Mouse (Mus musculus): ENCODE measurements around the gene Nop16. TPM values are rescaled to one million over a fixed set of nuclear protein-coding genes. Genes with fewer than 3 reads are reported as not detected.
"Not testable (repeated sequence)": the region's sequence is repeated elsewhere in the genome, so short reads cannot be mapped to it uniquely, and the experiment has no call there.

The Nop16 gene
- polyA plus RNA-seq, 1 experiment, result 7.0 TPM

DNA sequence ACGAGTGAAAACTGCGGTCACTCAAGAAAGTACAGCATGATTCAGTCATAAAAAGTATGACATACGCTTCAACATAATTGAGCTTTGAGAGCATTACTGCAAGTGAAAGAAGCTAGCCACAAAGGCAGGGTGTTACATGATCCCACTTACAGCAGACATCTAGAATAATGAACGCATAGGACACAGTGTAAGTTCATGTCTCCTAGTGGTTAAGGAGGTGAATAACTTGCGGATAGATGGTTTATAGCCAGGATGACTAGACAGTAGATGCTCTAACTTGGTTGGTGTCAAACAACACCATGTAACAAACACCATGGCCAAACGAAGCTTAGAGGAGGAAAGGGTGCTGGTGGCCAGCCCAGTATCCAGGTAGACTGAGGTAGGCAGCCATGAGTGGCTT, 27.1 kb upstream of the Nop16 start:
- Histone ChIP-seq H3K36me3 (ENCODE audit: control insufficient read depth, insufficient read depth, low read length) (no peaks in the 10 kb centered on the region), H3K27me3 (ENCODE audit: control insufficient read depth, insufficient read depth, low read length) (no peaks in the 10 kb centered on the region), H3K27ac (ENCODE audit: insufficient read depth, low read length) (no peak overlapping the region), H3K4me1 (ENCODE audit: control insufficient read depth, insufficient read depth, insufficient read length) (no peaks in the 10 kb centered on the region), H3K4me3 (ENCODE audit: extremely low read depth, insufficient read depth, insufficient read length) (no peak overlapping the region)
- 62% methylated on average over 6 of the region's 6 CpGs for WGBS
- DNase-seq (ENCODE audit: low read depth in 1 of 2, low spot score in 2 of 2), result no peak
- TF ChIP-seq POLR2A (IDR thresholded peaks at IDR 0.05; ENCODE audit: low read depth, low read length), result no peak
- no peak for TF ChIP-seq CTCF (IDR thresholded peaks at IDR 0.05; ENCODE audit: extremely low read depth, insufficient read depth, insufficient read length, insufficient replicate concordance)

DNA sequence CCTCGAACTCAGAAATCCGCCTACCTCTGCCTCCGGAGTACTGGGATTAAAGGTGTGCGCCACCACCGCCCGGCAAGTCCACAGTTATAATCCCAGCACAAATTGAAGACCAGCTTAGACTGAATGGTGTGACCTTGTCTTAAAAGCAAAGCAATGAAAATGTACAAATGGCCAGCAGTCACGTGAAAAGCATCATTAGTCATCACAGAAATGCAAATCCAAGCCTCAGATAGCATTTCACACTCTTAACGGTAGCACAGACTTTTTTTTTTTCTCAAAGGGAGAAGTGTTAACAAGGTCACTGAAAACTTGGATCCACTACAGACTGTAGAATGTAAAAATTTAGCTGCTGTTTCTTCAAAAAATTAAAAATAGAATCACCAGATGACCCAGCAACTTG, 26.4 kb upstream of the Nop16 start:
- no peak for TF ChIP-seq CTCF (IDR thresholded peaks at IDR 0.05; ENCODE audit: extremely low read depth, insufficient read depth, insufficient read length, insufficient replicate concordance)
- no peak for TF ChIP-seq POLR2A (IDR thresholded peaks at IDR 0.05; ENCODE audit: low read depth, low read length)
- DNase-seq (ENCODE audit: low read depth in 1 of 2, low spot score in 2 of 2), result no peak
- WGBS, result 85% methylated on average over 8 of the region's 8 CpGs
- H3K36me3 ChIP-seq (ENCODE audit: control insufficient read depth, insufficient read depth, low read length), result no peaks in the 10 kb centered on the region
- no peak overlapping the region for H3K27ac ChIP-seq (ENCODE audit: insufficient read depth, low read length)
- H3K27me3 ChIP-seq (ENCODE audit: control insufficient read depth, insufficient read depth, low read length), result no peaks in the 10 kb centered on the region
- H3K4me3 ChIP-seq (ENCODE audit: extremely low read depth, insufficient read depth, insufficient read length), result no peak overlapping the region
- H3K4me1 ChIP-seq (ENCODE audit: control insufficient read depth, insufficient read depth, insufficient read length), result no peaks in the 10 kb centered on the region

DNA sequence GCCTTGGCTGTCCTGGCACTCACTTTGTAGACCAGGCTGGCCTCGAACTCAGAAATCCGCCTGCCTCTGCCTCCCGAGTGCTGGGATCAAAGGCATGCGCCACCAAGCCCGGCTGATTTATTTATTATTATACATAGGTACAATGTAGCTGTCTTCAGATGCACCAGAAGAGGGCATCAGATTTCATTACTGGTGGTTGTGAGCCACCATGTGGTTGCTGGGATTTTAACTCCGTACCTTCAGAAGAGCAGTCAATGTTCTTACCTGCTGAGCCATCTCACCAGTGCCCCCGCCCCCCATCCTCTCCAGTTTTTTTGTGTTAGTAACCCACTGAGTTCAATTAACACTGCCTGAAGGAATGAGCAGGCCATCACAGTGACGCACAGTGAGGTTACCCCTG, 23.3 kb upstream of the Nop16 start:
- H3K4me3 ChIP-seq (ENCODE audit: extremely low read depth, insufficient read depth, insufficient read length); H3K4me1 ChIP-seq (ENCODE audit: control insufficient read depth, insufficient read depth, insufficient read length); DNase-seq (ENCODE audit: low read depth in 1 of 2, low spot score in 2 of 2); H3K36me3 ChIP-seq (ENCODE audit: control insufficient read depth, insufficient read depth, low read length); H3K27ac ChIP-seq (ENCODE audit: insufficient read depth, low read length); H3K27me3 ChIP-seq (ENCODE audit: control insufficient read depth, insufficient read depth, low read length): not testable (repeated sequence)
- 75% methylated on average over 8 of the region's 8 CpGs for WGBS

DNA sequence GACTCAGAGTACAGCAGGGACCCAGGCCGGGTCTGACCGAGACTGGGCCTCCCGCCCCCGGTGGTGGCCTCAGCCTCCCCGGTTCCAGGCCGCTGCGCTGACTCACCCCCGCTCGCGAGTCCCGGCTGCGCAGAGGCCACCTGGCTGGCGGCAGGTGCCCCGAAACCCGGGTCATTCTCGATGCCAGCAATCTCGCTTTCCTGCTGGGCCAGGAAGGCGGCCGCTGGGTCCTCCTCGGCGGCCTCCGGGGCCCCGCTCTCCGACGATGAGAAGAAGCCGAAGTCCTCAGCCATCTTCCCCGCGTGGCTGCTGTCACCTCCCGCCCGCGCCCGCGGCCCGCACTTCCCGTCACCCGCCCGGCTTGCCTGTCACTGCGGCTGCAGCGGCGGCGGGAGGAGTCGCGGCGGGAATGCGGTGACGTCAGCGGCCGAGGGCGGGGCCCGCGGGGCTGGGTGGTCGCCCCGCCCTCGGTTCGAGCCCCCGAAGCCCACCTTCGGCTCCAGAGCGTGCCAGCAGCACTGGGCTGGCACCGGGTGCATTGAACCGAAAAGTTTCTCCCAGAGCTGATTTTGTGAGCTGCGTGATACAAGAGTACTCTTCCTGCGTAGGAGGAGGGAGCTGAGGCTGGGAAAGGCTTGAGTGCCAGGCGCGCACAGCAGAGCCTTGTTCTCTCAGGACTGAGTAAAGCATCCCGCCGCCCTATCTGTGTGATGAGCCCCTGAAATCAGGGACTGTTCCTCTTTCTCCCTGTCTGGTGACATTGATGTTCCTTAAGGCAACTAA, 21.3 kb upstream of the Nop16 start, which contains the start of gene Cltb:
TSS of gene Cltb (minus strand) at position 373 of the 783 bp plus-strand sequence.
- DNase-seq (ENCODE audit: low read depth in 1 of 2, low spot score in 2 of 2), result peak in 1 of 2 experiments; percentile 77
- WGBS, result 1% methylated on average over 65 of the region's 66 CpGs
- H3K4me3 ChIP-seq (ENCODE audit: extremely low read depth, insufficient read depth, insufficient read length), result peak within 1 kb of the TSS; percentile 77
- TF ChIP-seq POLR2A (IDR thresholded peaks at IDR 0.05; ENCODE audit: low read depth, low read length) (no peak), CTCF (IDR thresholded peaks at IDR 0.05; ENCODE audit: extremely low read depth, insufficient read depth, insufficient read length, insufficient replicate concordance) (no peak)
- H3K4me1 ChIP-seq (ENCODE audit: control insufficient read depth, insufficient read depth, insufficient read length), result 0 out of 2 replicates have a peak, but pooled peaks cover 2% of the 10 kb centered on the region
- no peaks in the 10 kb centered on the region; the same call in 1 of the 2 replicates for H3K36me3 ChIP-seq (ENCODE audit: control insufficient read depth, insufficient read depth, low read length)
- H3K27me3 ChIP-seq (ENCODE audit: control insufficient read depth, insufficient read depth, low read length), result no peaks in the 10 kb centered on the region
- H3K27ac ChIP-seq (ENCODE audit: insufficient read depth, low read length), result peak within 1 kb of the TSS; percentile 17

DNA sequence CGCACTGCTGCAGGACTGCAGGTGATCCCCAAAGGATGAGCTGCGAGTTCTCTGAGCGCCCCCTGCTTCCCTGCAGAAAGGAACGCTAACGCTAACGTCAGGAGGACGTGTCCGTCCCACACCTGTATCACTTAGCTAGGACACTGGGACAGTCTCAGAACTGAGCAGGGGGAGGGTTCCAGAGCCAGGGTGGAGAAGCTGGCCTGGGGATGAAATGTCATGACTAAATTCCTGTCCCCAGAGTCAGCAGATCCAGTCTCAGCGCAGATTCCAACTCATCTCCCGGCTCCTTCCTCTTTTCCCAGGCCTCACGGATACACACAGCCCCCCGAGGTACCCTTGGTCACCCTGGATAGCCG, 20.7 kb upstream of the Nop16 start:
- Histone ChIP-seq H3K27ac (ENCODE audit: insufficient read depth, low read length) (peak overlapping the region; percentile 17), H3K4me1 (ENCODE audit: control insufficient read depth, insufficient read depth, insufficient read length) (0 out of 2 replicates have a peak, but pooled peaks cover 2% of the 10 kb centered on the region), H3K4me3 (ENCODE audit: extremely low read depth, insufficient read depth, insufficient read length) (peak overlapping the region; percentile 77), H3K27me3 (ENCODE audit: control insufficient read depth, insufficient read depth, low read length) (no peaks in the 10 kb centered on the region), H3K36me3 (ENCODE audit: control insufficient read depth, insufficient read depth, low read length) (no peaks in the 10 kb centered on the region; the same call in 1 of the 2 replicates)
- WGBS, result 31% methylated on average over 13 of the region's 13 CpGs
- DNase-seq (ENCODE audit: low read depth in 1 of 2, low spot score in 2 of 2), result no peak
- TF ChIP-seq POLR2A (IDR thresholded peaks at IDR 0.05; ENCODE audit: low read depth, low read length) (no peak), CTCF (IDR thresholded peaks at IDR 0.05; ENCODE audit: extremely low read depth, insufficient read depth, insufficient read length, insufficient replicate concordance) (no peak)

DNA sequence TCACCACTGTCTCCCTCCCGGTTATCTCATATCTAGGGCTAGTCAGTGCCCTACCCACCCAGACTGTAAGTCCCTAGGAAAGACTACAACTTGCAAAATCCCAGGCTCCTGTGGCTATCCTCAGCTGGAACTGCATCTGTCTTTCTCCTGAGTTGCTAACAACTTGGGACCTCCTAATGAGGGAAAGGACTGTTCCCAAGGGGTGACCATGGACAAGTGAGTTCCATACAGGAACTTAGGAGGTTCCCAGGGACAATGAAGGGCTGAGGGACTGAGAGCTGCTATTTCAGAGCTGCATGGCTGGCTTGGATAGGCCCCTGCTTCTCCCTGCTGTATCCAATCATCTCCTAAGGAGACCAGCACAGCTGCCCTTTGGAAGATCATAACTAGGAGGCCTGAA, 19.4 kb upstream of the Nop16 start:
- Histone ChIP-seq H3K27ac (ENCODE audit: insufficient read depth, low read length) (no peak overlapping the region), H3K4me3 (ENCODE audit: extremely low read depth, insufficient read depth, insufficient read length) (no peak overlapping the region)
- WGBS, result 89% methylated on average over 1 of the region's 1 CpGs

DNA sequence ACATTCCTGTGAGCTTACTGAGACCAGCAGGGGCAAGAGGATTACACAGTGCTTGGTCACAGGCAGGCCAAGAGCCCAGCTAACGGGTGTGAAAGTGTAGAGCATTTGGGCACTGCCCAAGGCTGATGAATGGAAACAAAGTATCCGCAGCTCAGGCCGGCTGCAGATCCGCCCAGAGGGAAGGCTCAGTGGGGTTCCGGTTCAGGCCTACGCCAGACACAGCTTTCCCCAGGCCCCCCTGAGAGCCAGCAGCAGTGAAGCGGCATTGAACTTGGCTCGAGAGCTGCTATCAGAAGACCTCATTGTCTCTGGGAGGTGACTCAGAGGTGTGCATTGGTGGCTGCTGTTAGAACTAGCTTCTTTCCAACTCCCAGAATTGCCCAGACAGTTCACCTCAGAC, 18.8 kb upstream of the Nop16 start:
- no peak overlapping the region for H3K4me3 ChIP-seq (ENCODE audit: extremely low read depth, insufficient read depth, insufficient read length)
- H3K27ac ChIP-seq (ENCODE audit: insufficient read depth, low read length), result no peak overlapping the region
- DNase-seq (ENCODE audit: low read depth in 1 of 2, low spot score in 2 of 2), result no peak
- WGBS, result 92% methylated on average over 8 of the region's 8 CpGs
- H3K27me3 ChIP-seq (ENCODE audit: control insufficient read depth, insufficient read depth, low read length), result no peaks in the 10 kb centered on the region
- 0 out of 2 replicates have a peak, but pooled peaks cover 2% of the 10 kb centered on the region for H3K4me1 ChIP-seq (ENCODE audit: control insufficient read depth, insufficient read depth, insufficient read length)
- no peak for TF ChIP-seq POLR2A (IDR thresholded peaks at IDR 0.05; ENCODE audit: low read depth, low read length)
- TF ChIP-seq CTCF (IDR thresholded peaks at IDR 0.05; ENCODE audit: extremely low read depth, insufficient read depth, insufficient read length, insufficient replicate concordance), result no peak
- no peaks in the 10 kb centered on the region; the same call in 1 of the 2 replicates for H3K36me3 ChIP-seq (ENCODE audit: control insufficient read depth, insufficient read depth, low read length)

More for the DNA sequence above, 19.4 kb upstream of the Nop16 start:
- H3K36me3 ChIP-seq (ENCODE audit: control insufficient read depth, insufficient read depth, low read length), result no peaks in the 10 kb centered on the region; the same call in 1 of the 2 replicates
- TF ChIP-seq CTCF (IDR thresholded peaks at IDR 0.05; ENCODE audit: extremely low read depth, insufficient read depth, insufficient read length, insufficient replicate concordance), result no peak
- no peak for TF ChIP-seq POLR2A (IDR thresholded peaks at IDR 0.05; ENCODE audit: low read depth, low read length)
- no peak for DNase-seq (ENCODE audit: low read depth in 1 of 2, low spot score in 2 of 2)
- 0 out of 2 replicates have a peak, but pooled peaks cover 2% of the 10 kb centered on the region for H3K4me1 ChIP-seq (ENCODE audit: control insufficient read depth, insufficient read depth, insufficient read length)
- H3K27me3 ChIP-seq (ENCODE audit: control insufficient read depth, insufficient read depth, low read length), result no peaks in the 10 kb centered on the region
